Mouse (Mus musculus) small intestine, adult 2 months (tissue): Measurements from ENCODE around the gene Ctu2.

Source experiments
- CTCF ChIP-seq: fragments of 200-500 bp; IDR thresholded peaks from 2 replicates; pipeline ENCODE4 v1.5.1; 2012; ENCODE audit warnings: low read depth, mild to moderate bottlenecking, control low read depth, inconsistent platforms, low read length, moderate library complexity, mixed read lengths; ENCODE audit not compliant: insufficient replicate concordance, insufficient read length; ENCODE audit errors: extremely low read depth
- POLR2A ChIP-seq: fragments of 200-500 bp; IDR thresholded peaks from 2 replicates; pipeline ENCODE4 v1.6.1; 2012; ENCODE audit warnings: low read depth, mild to moderate bottlenecking, control low read depth, inconsistent platforms, low read length, moderate library complexity

- TF ChIP-seq CTCF (no peak), POLR2A (no peak)
Observed at GRCm38 (mm10) chr8:122512392-122512791, 36.4 kb downstream of the Ctu2 start.
